Mouse (Mus musculus) common myeloid progenitor, adult 5-6 weeks (primary cell): Measurements from ENCODE around the gene Apoa5. TPM values are rescaled to one million over a fixed set of nuclear protein-coding genes. Genes with fewer than 3 reads are reported as not detected.
"Not testable (repeated sequence)": the region's sequence is repeated elsewhere in the genome, so short reads cannot be mapped to it uniquely, and the experiment has no call there.

Source experiments
- ATAC-seq: replicated peaks from 2 replicates; pipeline ENCODE4 v1.8.0; 2016; ENCODE audit warnings: low read depth, mild to moderate bottlenecking, moderate TSS enrichment, inconsistent platforms; ENCODE audit not compliant: poor library complexity, severe bottlenecking
- total RNA-seq: library from RNA; stranded (forward); fragments of 200-1000, 187-1606 nt; gene quantifications from 2 replicates; pipeline ENCODE4 v1.2.3, GENCODE M21; 2017

Gene Apoa5
- total RNA-seq, 1 experiment from 2014 or later = not detected

DNA sequence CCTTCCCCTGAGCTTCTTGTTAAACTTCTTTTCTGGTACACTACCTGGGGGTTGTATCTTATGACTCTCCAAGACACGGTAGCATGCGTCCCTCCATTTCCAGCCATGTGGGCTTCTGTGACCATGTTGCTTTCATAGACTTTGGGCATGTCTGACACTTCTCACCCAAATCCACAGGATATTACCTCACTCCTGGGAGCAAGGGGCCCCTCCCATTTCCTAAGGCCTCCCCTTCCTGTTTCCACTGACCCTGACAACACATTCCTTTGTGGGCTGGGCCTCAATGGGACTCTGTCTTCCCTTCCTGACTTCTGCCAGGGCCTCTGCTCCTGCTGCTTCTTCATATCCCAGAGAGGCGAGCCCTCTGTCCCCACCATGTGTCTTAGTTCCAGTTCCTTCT, 10.9 kb upstream of the Apoa5 start:
- ATAC-seq = peak; percentile 83

DNA sequence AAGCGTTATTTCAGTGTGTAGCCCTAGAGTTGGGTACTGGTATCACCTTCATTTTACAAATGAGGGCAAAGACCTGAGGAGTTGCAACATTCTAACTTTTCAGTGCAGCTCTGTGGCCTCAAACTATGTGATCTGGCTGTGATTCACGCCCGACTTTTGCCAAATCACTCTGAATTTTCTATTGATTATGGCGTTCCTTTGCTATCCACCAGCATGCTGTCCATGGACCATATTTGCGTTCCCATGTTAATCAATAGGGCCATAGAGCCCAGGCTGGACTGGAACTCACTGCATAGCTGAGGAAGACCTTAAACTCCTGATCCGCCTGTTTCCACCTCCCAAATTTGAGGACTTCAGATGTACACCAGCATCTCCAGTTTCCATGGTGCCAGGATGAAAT, 9.3 kb upstream of the Apoa5 start:
- ATAC-seq = no peak

DNA sequence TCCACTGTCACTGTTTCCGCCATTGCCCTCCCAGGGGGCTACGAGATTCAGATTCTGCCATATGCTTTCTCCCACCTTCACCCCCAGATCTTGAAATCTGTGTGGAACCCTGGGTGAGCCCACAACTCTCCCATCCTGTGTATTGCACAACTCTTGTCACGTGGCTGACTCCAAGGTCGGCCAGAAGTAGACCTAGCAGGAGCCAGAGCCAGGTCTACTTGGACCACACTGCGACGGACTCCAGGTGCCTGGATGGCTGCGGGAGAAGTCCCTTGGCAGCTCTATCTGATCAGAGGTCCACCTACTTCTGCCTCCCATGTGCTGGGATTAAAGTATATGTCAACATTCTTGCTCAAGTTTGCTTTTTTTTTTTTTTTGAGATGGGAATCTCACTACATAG, 7.3 kb upstream of the Apoa5 start:
- no peak for ATAC-seq

DNA sequence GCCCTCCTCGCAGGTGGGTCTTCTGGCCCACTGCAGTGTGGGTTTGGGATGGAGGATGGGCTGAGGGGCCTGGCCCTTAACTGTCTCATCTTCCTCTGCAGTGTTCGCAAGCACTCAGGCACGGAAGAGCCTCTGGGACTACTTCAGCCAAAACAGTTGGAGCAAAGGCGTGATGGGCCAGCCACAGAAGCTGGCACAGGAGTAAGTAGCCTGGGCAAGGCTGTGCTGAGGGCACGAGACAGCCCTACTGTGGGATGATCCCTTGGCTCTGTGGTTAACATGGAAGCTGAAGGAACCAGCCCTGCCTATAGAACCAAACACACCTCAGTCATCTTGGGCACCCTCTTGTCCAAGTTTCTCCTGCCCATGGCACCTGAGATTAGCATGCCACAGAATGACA, 692 bp downstream of the Apoa5 start:
- ATAC-seq = no peak

DNA sequence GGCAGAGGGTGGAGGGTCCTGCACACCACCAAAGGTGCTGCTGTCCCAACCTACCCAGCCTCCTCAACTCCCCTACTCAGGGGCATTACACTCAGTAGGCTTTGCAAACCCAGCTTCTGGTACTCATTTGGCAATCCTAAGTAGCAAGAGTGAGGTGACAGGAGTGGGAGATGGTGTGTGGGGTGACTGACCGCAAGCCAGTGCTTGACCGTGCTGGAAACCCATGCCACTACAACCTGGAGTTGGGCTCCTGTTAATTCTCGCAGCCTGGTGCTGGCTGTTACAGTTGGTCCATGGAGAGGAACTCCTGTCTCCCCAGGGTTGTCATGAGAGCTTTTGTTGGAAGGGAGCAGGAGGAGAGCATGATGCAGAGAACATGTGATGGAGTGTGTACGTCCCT, 2.3 kb downstream of the Apoa5 start:
- ATAC-seq = no peak

DNA sequence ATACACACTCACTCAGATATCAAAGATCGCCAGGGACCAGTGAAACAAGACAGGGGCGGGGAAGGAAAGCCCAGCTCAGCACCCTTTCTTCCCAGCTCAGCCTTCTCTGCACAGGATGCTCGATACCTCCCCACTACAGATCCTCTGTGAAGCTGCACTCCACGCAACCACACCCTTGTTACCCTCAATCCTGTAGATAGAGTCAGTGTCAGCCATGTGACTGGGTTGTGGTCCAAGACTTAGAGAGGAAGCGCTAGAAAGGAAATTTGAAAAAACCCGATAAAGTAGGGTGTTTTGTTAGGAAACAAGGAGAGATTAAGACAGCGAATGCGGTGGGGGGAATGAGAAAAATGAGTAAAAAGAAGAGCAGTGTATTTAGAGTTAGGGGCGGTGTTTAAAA, 3.6 kb downstream of the Apoa5 start:
- ATAC-seq = peak; percentile 73

DNA sequence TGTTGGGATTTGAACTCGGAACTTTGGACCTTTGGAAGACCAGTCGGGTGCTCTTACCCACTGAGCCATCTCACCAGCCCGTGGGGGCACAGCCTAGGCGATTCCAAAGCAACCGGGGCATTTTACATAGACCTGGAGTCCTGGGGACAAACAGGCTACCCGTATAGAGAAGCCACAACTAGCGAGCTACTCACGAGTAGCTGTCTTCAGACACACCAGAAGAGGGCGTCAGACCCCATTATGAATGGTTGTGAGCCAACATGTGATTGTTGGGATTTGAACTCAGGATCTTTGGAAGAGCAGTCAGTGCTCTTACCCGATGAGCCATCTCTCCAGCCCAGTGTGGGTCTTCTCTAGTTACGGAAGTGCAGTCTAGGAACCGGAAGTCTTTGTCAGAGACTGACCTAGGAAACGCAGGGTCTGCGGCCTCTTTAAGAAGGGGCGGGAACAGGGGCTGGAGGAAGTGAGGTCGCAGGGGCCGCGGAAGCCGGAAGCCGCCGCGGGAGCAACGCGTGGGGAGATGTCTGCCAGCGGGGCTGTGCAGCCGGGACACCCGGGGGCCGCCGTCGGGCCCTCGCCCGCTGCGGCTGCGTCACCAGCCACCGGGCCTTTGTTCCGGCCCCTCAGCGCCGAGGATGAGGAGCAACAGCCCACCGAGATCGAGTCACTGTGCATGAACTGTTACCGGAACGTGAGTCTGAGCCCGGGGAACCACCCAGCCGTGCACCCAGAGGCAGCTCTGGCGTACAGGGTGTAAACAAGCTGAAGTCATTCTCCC, 4.4 kb downstream of the Apoa5 start, which contains the start of gene Zpr1:
Zpr1 (plus strand) TSS at position 388 of the 778 bp plus-strand sequence.
- ATAC-seq = peak; percentile 89

DNA sequence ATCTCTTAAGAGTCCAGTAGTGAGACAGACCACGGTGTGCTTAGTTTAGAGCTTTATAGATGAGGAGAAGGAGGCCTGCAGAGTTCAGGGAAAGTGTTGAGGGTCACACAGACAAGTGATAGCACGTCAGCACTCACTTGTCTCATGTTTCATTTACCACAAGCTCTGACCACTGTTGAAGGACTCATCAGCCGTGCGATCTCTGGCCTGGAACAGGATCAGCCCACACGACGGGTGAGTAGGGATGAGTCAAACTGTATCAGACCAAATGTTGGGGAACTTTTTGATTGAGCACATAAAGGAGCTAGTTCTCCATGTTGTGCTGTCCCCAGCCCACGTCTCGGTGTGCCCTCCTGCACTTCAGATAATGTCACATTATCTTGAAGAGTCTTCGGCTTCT, 6.1 kb downstream of the Apoa5 start:
- no peak for ATAC-seq

DNA sequence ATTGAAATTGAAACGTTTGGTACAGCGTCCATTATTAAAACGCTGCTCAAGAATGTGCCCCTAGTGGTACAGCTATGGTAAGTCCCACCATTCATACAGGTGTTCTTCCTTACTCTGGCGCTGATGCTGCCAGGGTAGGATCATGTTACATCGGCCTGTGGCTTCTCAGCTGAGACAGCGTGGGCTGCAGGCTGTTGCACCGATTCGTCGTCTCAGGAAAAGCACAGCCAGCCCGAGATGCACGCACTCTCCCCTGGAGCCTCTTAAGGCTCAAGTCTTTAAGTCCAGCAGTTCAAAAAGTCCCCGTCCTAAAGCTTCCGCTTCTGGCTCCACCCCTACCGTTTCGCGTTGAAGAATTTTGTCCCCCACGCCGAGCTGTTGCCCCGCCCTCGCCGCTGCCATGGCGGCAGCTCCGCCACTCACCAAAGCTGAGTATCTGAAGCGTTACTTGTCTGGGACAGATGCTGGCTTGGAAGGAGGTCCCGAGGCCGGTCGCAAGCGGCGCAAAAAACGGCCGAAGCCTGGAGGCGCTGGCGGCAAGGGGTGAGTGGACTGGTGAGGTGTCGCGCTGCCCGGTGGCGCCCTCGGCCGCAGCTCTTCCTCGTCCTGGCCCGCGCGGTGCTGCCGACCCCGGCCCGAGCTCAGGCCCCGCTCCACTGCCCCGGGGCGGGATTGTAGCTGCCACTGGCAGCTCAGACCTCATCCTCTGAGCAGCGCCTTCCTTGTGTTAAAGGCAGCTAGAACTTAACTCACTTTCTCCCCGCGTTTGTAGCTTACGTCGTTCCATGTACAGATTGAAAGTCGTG, 14.4 kb downstream of the Apoa5 start, which contains the start of gene Bud13:
Bud13 (plus strand) TSS at position 378 of the 806 bp plus-strand sequence.
- peak; percentile 97 for ATAC-seq

DNA sequence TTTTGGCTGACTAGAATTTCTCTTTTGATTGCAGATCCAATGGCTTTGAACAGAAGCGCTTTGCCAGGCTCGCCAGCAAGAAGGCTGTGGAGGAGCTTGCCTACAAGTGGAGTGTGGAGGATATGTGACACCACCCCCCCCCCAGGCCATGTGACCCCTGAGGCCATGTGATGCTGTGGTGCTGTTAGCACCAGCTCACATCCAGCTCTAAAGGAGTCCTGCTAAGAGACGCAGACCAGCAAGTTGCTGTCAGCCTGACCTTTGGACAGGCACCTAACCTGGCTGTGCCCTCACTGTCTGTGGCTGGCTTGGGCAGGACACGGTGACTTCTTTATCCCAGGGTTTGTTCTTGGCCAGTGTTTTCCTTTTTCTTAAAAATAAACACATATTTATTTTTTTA, 29.9 kb downstream of the Apoa5 start:
- no peak for ATAC-seq

DNA sequence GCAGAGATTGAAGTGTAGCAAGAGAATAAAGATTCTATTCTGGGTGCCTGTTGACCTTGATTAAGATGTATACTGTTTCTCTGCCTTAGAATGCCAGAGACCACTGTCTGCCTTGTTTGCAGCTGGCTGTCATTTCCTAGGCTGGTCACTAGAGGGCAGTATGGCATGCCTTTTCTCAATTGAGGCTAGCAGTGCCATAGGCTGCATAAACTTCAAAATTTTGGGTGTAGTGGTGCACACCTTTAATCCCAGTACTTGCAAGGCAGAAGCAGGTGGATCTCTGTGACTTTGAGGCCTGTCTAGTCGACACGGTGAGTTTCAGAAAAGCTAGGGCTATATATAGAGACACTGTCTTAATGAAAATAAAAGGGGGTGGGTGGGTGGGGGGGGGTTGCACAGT, 33.7 kb downstream of the Apoa5 start:
- ATAC-seq = peak; percentile 72

DNA sequence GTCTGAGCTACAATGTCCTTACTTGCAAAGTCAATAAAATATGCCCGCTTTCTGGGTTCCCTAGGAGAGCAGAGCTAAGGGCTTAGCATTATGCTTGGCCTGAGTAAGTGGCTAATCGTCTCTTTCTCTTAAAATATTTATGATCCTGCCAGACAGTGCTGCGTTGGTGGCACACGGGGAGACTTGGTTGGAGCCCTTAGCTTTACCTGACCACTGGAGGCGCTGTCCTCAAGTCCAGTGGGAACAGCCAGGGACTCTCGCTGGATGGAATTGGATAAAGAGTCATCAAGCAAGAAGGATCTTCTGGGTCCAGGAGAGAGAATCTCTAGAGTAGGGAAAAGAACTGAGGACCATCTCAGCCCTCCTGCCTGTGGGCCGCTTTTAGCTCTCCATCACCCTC, 40.7 kb downstream of the Apoa5 start:
- no peak for ATAC-seq

DNA sequence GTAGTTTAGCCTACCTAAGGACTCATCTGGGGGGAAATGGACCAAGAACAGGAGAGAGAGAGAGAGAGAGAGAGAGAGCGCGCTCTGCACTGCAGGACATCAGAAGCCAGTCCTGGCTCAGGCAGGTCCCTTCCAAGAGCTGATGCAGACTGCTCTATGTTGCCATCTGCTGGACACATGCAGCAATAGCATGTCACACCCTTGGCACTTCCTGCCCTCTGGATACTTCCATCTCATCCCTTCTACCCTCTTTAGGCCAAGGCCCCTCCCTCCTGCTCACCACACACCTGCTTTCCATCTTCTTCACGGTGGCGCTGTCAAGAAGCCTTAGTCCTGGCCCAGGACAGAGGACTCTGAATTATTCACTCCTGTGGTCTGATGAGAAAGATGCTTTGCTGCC, 46.1 kb downstream of the Apoa5 start:
- ATAC-seq = peak; percentile 97

DNA sequence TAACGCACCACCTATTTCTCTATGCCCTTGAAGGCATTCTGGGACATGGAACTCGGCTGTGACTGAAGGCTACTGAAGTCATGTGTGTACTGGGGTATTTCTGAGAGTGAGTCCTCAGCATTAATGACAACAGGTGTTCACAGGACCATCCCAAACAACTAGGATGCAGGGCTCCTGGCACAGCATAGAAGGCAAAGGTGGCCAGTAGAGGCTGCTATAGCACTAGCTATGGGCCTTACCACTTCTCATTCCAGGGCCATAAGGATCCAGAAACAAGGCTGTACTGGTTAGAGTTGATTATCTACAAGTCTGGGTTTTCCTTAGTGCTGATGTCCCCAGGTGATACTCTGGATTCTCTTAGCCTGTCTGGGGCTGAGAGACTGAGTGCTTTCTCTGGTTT, 46.5 kb downstream of the Apoa5 start:
- no peak for ATAC-seq

DNA sequence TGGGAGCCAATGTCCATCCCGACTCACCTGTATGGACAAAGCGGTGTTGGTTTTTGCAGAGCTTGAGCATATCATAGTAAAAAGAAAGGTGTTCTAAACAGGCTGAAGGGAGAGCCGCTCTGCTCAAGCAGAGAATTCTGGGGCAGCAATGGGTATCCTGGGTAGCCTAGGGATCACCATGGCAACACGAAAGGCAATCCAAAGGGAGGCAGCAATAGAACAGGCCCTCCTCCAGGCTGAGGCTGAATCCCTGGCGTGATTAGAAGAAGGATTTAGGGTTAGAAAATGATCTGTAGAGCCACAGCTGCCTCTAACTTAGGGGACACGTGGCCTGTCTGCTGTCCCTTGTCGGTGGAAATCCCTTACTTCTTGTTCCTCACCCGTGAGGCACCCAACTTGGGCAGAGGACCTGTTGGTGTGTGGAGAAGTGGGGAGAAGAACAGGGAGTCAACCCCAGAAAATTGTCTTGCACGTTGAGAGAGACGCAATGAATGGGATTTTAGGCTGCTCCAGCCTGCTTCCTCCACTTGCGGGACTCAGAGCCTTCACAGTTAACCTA, 47.5 kb downstream of the Apoa5 start:
- no peak for ATAC-seq

DNA sequence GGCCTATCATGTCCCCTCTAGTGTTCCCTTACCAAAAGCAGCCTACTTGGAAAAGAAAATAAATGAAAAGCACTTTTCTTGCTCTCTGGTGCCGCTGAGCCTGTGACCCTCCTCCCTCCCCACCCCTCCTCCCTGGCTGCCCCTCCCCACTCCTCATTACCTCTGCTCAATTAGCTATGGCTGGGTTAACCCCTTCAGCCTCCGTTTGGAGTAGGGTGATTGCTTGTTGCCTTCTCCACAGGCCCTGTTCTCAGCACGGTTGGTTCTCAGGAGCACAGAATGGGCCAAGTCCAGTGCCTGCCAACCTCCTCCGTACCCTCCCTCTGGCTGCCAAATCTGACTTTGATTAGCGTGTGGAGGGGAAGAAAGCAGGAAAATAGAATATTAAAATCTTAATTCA, 48.0 kb downstream of the Apoa5 start:
- no peak for ATAC-seq

DNA sequence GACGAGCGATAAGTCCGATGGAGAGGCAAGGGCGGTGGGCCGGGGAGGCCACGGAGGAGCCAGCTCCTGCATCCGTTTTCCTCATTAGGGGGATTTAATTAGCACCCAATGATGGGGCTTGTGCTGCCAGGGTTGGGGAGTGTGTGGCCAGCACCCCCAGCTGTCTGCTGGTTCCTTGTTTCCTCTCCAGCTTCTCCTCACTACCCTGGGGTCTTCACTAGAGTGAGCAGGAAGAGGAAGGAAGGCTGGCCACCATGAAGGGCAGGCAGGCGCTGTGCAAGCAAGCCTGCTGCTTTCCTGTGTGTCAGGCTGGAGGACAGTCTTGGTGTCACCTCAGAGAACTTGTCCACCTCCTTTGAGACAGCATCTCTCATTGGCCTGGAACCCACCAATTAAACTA, 48.5 kb downstream of the Apoa5 start:
- no peak for ATAC-seq

DNA sequence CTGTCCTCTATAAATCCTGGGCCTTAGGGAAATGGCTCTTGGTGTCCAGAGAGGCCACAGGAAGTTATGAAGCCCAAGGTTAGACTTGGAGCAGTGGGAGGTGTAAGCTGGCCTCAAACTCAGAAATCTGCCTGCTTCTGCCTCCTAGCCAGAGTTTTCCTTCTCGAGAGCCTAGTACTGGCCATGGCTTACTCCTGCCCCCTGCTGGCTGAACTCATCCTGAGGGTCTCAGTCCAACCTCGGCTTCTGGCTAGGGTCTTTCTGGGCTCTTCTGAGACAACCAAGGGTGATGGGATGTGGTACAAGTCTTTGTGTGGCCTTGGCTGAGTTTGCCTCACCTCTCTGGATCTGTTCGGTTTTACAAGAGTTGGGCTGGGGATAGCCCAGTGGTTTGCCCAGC, 49.5 kb downstream of the Apoa5 start:
- ATAC-seq = no peak

DNA sequence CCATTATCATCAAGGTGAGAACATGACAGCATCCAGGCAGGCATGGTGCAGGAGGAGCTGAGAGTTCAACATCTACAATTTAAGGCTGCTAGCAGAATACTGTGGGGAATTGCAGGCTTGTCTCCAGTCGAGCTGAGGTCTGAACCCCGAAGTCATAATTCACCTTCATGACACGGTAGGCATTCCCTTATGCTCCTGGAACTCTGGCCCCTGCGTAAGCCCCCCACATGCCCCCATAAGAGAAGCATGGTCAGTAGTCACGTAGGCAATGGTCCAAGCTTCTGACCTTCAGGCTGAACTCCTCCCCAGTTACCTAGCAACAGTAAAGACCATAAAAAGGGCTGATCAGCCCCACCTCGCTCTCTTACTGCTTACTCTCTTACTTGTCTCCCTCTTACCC, 51.5 kb downstream of the Apoa5 start, which contains the start of gene 4931429L15Rik:
4931429L15Rik (minus strand) TSS at position 101 of the 400 bp plus-strand sequence.
- ATAC-seq = not testable (repeated sequence)

DNA sequence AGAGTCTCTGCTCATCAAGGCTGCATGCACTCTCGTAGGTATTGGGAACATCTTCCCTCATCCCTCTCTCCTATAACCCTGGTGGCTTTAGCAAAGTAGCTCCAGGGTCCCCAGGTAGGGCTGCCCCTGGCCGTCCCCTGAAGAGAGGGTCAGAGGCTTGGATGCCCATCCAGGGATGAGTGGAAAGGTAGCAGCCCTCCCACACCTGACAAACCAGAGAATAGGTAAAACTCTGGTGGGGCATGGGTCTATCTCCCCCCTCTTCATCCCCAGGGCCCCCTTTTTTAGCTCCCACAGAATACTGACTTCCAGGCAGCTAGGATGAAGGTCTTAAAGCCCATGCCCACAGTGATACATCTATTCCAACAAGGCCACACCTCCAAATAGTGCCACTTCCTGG, 52.0 kb downstream of the Apoa5 start:
- no peak for ATAC-seq
